Mouse (Mus musculus) hematopoietic stem cell, adult 5-6 weeks (primary cell): ENCODE results near the gene Ccr10. TPM values are rescaled to one million over a fixed set of nuclear protein-coding genes. Genes with fewer than 3 reads are reported as not detected.

Source experiments
- ATAC-seq, 2 experiments: fragments of 125-278 bp in 1 of 2; replicated peaks in 1 of 2; 2 replicates each; pipeline ENCODE4 v1.8.0; 2016 to 2017; ENCODE audit warnings: inconsistent platforms in 2 of 2, mild to moderate bottlenecking in 2 of 2, moderate number of reproducible peaks in 2 of 2, low read depth in 1 of 2, moderate TSS enrichment in 1 of 2; ENCODE audit not compliant: low FRiP score in 2 of 2, poor library complexity in 2 of 2, severe bottlenecking in 2 of 2, insufficient read depth in 1 of 2, low TSS enrichment in 1 of 2
- total RNA-seq: library from RNA; stranded (forward); fragments of 172-1452, 232-1000 nt; gene quantifications from 2 replicates; pipeline ENCODE4 v1.2.3, GENCODE M21; 2017

The Ccr10 gene
- total RNA-seq, 1 experiment from 2014 or later = not detected

GRCm38 (mm10) chr11:101190913-101191907, 16.0 kb upstream of the Ccr10 start:
- no peak for ATAC-seq

GRCm38 (mm10) chr11:101190181-101190912, 15.1 kb upstream of the Ccr10 start:
- ATAC-seq = peak in 1 of 2 experiments; percentile 18; a peak in 1 of 4 replicates

- peak in 1 of 2 experiments; percentile 25; a peak in 1 of 4 replicates for ATAC-seq
These were observed 14.4 kb upstream of the Ccr10 start for GRCm38 (mm10) chr11:101189495-101190180.

- no peak for ATAC-seq
These were observed 13.0 kb upstream of the Ccr10 start for GRCm38 (mm10) chr11:101188166-101188805.

- ATAC-seq = no peak
These were observed 12.3 kb upstream of the Ccr10 start for GRCm38 (mm10) chr11:101187541-101187940.

GRCm38 (mm10) chr11:101186526-101187247, 11.4 kb upstream of the Ccr10 start:
- no peak for ATAC-seq

- ATAC-seq = no peak
These were observed 10.2 kb upstream of the Ccr10 start for GRCm38 (mm10) chr11:101185441-101185840.

- no peak for ATAC-seq
These were observed 9.7 kb upstream of the Ccr10 start for GRCm38 (mm10) chr11:101184984-101185383.

- no peak for ATAC-seq
These were observed 7.7 kb upstream of the Ccr10 start for GRCm38 (mm10) chr11:101182771-101183517.

- no peak for ATAC-seq
These were observed 6.7 kb upstream of the Ccr10 start for GRCm38 (mm10) chr11:101181961-101182360.

GRCm38 (mm10) chr11:101180846-101181740, 5.8 kb upstream of the Ccr10 start:
- ATAC-seq = no peak

- no peak for ATAC-seq
These were observed 5.0 kb upstream of the Ccr10 start for GRCm38 (mm10) chr11:101180261-101180660.

GRCm38 (mm10) chr11:101179306-101179705, 4.1 kb upstream of the Ccr10 start:
- ATAC-seq = no peak

- no peak for ATAC-seq
These were observed 3.1 kb upstream of the Ccr10 start for GRCm38 (mm10) chr11:101178061-101179058.
